Mouse (Mus musculus) hematopoietic stem cell, adult 5-6 weeks (primary cell): Measurements from ENCODE around the gene Tmem104. TPM values are rescaled to one million over a fixed set of nuclear protein-coding genes. Genes with fewer than 3 reads are reported as not detected.

ENCODE experiments used
- ATAC-seq, 2 experiments: fragments of 125-278 bp in 1 of 2; replicated peaks in 1 of 2; 2 replicates each; pipeline ENCODE4 v1.8.0; 2016 to 2017; ENCODE audit warnings: inconsistent platforms in 2 of 2, mild to moderate bottlenecking in 2 of 2, moderate number of reproducible peaks in 2 of 2, low read depth in 1 of 2, moderate TSS enrichment in 1 of 2; ENCODE audit not compliant: low FRiP score in 2 of 2, poor library complexity in 2 of 2, severe bottlenecking in 2 of 2, insufficient read depth in 1 of 2, low TSS enrichment in 1 of 2
- total RNA-seq: library from RNA; stranded (forward); fragments of 172-1452, 232-1000 nt; gene quantifications from 2 replicates; pipeline ENCODE4 v1.2.3, GENCODE M21; 2017

The Tmem104 gene
- total RNA-seq, 1 experiment from 2014 or later: 4.0 TPM

- 0 out of 4 replicates have a peak, but pooled peaks of 1 of the 2 experiments have one; percentile 8 for ATAC-seq
These were observed 23.6 kb upstream of the Tmem104 start for GRCm38 (mm10) chr11:115163568-115164150.

GRCm38 (mm10) chr11:115164341-115164975, 22.8 kb upstream of the Tmem104 start:
- ATAC-seq: no peak

- ATAC-seq: no peak
These were observed 22.3 kb upstream of the Tmem104 start for GRCm38 (mm10) chr11:115164976-115165374.

- ATAC-seq: no peak
These were observed 20.5 kb upstream of the Tmem104 start for GRCm38 (mm10) chr11:115166776-115167175.

GRCm38 (mm10) chr11:115167631-115168249, 19.5 kb upstream of the Tmem104 start:
- no peak for ATAC-seq

- no peak for ATAC-seq
These were observed 17.9 kb upstream of the Tmem104 start for GRCm38 (mm10) chr11:115169430-115169829.

GRCm38 (mm10) chr11:115171125-115171524, 16.2 kb upstream of the Tmem104 start:
- no peak for ATAC-seq

GRCm38 (mm10) chr11:115172825-115173287, 14.4 kb upstream of the Tmem104 start:
- ATAC-seq: no peak

GRCm38 (mm10) chr11:115173549-115174339, 13.5 kb upstream of the Tmem104 start:
- peak; percentile 51 to 75 for ATAC-seq

GRCm38 (mm10) chr11:115176399-115177190, 10.7 kb upstream of the Tmem104 start:
- ATAC-seq: no peak

GRCm38 (mm10) chr11:115177559-115178195, 9.6 kb upstream of the Tmem104 start:
- no peak for ATAC-seq

- ATAC-seq: no peak
These were observed 8.5 kb upstream of the Tmem104 start for GRCm38 (mm10) chr11:115178766-115179165.

- no peak for ATAC-seq
These were observed 8.1 kb upstream of the Tmem104 start for GRCm38 (mm10) chr11:115179191-115179590.

- ATAC-seq: no peak
These were observed 7.4 kb upstream of the Tmem104 start for GRCm38 (mm10) chr11:115179881-115180280.

- ATAC-seq: peak; percentile 63 to 68
These were observed 5.2 kb upstream of the Tmem104 start for GRCm38 (mm10) chr11:115181913-115182638.

GRCm38 (mm10) chr11:115184973-115185372, 2.3 kb upstream of the Tmem104 start:
- no peak for ATAC-seq
